Mouse (Mus musculus): Measurements from ENCODE around the gene Ppp1r9a.

Ppp1r9a gene

DNA sequence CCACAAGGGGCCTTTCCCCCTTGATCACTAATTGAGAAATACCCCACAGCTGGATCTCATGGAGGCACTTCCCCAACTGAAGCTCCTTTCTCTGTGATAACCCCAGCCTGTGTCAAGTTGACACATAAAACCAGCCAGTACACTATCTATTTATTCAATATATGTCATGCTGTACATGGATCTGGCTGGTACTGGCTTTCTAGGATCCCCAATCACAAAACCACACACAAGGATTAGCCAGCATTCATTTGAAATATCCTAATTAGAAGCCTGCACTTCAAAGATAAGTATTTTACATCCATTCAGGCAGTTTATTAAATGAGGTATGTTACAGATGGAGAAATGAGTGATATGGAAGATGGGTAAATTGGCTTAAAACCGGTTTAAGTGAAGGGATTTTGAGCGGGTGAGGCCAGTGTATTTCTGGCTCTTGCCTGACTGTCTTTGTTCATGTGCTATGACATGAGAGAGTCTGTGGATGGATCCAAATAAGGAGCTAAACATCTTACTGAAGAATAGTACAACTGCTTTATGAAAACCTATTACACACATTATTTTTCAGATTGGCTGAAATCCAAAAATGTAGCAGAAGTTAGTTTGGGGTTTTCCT, 135.5 kb downstream of the Ppp1r9a start:
- no peak for DNase-seq (ENCODE audit: low read depth, low spot score)

GRCm38 (mm10) chr6:5039316-5039715, 136.6 kb downstream of the Ppp1r9a start:
- no peak for DNase-seq (ENCODE audit: low read depth, low spot score)

DNA sequence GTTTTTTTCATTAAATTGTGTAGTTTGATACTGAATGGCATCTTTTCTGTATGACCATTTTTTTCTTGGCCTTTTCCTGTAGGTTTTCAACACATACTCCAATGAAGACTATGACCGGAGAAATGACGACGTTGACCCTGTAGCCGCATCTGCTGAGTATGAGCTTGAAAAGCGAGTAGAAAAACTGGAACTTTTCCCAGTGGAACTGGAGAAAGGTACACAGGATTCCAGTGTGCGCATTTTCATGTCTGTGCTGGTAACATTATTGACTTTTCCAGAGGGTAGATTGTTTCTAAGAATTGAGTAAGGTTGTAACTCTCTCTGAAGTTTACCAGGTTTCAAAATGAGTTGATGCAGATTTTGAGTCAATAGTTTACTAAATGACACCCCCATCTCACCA, 143.1 kb downstream of the Ppp1r9a start:
- no peak for DNase-seq (ENCODE audit: low read depth, low spot score)

DNA sequence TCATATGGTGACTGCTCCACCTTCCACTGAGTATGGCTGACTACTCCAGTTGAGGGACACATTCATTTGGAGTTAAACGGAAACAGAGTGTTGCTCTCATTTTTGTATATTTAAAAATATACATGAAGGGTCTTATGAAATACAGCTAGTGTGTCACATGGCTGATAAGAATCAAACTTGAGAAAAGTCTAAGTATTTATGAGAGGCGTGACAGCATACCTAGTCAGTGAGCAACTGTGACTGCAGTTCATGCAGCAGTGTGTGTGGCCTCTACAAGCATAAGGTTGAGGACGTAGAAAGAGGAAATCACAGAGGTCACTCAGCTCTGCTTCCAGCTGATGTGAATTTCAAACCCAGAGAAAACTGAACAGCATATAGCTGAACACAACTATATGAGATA, 145.3 kb downstream of the Ppp1r9a start:
- no peak for DNase-seq (ENCODE audit: low read depth, low spot score)

DNA sequence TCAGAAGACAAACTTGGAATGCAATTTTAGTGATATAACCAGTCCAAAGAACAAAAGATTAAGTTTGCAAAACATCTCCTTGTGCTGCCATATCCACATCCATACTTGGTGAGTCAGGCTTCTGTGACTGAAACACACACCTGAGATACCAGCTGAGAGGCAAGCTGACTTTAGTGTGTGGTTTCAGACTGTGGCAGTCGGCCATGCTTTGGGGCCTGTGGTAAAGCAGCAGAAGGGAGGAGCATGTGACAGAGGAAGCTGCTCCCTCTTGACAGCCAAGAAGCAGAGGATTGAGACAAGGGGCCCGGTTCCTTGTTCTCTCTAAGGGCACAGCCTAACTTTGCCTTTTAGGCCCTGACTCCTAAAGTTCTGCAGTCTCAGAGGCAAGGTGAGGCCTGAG, 149.6 kb downstream of the Ppp1r9a start:
- DNase-seq (ENCODE audit: low read depth, low spot score) = no peak

- DNase-seq (ENCODE audit: low read depth, low spot score) = no peak
These were observed 151.9 kb downstream of the Ppp1r9a start for GRCm38 (mm10) chr6:5054446-5055095.

DNA sequence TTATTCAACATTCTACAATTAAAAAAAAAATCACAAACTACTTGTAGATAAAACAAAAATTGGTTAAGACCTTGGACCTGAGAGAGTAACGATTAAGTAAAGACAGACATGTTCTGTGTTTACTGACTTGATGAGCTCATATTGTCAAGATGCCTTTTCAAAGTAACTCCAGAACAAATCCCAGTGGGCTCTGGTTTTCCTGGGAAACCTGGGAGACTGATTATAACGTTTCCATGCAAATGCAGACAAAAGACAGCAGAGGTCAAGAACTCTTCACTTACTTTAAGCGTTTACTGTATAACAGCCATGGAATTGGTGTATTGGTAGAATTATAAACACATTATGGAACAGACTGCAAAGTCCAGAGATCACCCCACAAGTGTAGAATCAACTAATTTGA, 172.0 kb downstream of the Ppp1r9a start:
- no peak for DNase-seq (ENCODE audit: low read depth, low spot score)

DNA sequence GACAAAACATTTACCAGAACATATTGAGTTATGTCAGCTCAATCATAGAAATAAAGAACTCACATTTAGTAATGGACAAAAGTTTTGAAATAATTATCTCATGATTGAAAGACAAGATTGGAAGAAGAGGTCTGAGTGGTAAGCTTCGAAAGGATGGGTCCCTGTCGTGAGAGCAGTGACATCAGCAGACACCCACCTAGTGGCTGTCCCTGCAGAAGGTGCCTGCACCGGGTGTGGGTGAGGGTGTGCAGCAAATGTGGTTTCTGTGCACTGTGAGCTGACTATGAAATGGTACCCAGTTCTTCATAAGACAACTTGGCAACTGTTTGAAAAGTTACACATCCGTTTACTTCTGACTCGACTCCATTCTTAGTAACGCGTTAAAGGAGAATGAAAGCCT, 173.0 kb downstream of the Ppp1r9a start:
- no peak for DNase-seq (ENCODE audit: low read depth, low spot score)

- DNase-seq (ENCODE audit: low read depth, low spot score) = no peak
These were observed 175.3 kb downstream of the Ppp1r9a start for GRCm38 (mm10) chr6:5078009-5078408.

- DNase-seq (ENCODE audit: low read depth, low spot score) = no peak
These were observed 176.4 kb downstream of the Ppp1r9a start for GRCm38 (mm10) chr6:5079108-5079507.

DNA sequence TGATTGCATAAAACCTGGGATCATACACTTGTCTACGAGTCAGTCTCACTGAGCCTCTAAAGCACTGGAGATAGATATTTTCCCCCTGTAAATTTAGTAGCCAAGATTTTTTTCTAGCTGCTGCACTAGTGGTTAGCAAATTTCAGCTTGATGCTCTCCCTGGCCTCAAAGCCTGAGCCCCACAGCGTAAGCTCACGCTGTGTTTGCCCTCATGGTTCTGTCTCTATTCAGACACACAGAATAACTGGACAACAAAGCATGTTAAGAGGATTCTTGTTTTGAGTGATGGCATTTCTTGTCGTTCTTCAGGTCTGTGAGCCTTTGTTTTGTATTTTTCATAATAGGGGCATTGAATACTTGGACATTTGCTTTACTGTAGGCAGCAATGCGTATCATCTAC, 177.4 kb downstream of the Ppp1r9a start:
- DNase-seq (ENCODE audit: low read depth, low spot score) = no peak

DNA sequence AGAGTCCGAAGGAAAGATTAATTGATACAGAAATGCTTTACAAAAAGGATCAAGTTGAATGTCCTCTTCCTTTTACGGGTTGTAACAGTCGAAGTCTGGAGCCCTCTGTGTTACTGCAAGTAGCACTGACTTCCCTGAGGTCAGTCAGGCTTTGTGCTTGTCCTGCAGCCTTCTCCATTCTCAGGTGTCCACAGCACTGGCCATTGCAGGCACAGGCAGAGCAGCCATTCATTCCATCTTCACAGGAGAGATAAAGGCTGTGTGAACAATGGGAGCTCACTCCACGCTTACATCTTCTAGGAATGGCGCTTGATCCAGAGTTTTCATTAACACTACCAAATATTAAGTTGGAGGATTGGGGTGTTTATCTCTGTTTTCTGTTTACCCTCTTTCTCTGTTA, 177.8 kb downstream of the Ppp1r9a start:
- DNase-seq (ENCODE audit: low read depth, low spot score) = no peak

DNA sequence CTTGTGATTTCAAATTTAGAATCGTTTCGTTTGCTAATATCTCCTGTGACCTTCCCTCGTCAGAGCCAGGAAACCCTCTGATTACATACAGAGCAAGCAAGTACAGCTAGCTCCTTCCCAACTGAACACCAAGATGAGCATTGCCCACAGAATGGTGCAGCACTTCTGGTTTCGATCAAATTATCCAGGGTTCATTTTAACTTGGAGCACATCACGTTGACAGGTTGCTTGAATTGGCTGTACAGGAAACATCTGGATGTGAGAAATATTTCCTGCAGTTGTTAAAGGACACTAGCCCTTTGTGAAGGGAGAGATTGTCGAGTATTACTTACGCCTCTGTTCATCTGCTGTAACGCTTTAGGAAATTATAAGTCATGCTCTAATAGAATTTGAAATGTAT, 178.4 kb downstream of the Ppp1r9a start:
- no peak for DNase-seq (ENCODE audit: low read depth, low spot score)

GRCm38 (mm10) chr6:5082144-5082543, 179.4 kb downstream of the Ppp1r9a start:
- no peak for DNase-seq (ENCODE audit: low read depth, low spot score)

- no peak for DNase-seq (ENCODE audit: low read depth, low spot score)
These were observed 180.0 kb downstream of the Ppp1r9a start for GRCm38 (mm10) chr6:5082740-5083139.

- no peak for DNase-seq (ENCODE audit: low read depth, low spot score)
These were observed 181.2 kb downstream of the Ppp1r9a start for GRCm38 (mm10) chr6:5083957-5084356.

DNA sequence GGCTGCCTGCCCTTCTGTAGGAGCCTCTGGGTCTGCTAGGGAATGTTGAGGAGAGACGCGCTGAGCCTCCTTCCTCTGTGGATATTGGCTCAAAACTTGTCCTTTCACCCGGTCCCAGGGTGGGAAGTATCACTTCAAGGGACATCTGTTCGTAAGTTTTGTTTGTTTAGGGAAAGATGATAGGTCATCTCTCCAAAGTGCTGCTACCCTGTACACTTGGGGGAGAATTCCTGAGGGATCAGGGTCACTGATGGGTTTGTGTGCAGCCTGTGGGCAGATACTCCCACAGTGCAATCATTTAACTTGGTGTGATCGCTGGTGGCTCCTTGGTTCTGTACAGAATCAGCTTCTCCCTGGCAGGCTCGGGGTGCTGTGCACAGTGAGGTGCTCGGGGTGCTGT, 189.2 kb downstream of the Ppp1r9a start:
- DNase-seq (ENCODE audit: low read depth, low spot score) = no peak

- no peak for DNase-seq (ENCODE audit: low read depth, low spot score)
These were observed 190.1 kb downstream of the Ppp1r9a start for GRCm38 (mm10) chr6:5092795-5093194.

GRCm38 (mm10) chr6:5093516-5093915, 190.8 kb downstream of the Ppp1r9a start:
- no peak for DNase-seq (ENCODE audit: low read depth, low spot score)

DNA sequence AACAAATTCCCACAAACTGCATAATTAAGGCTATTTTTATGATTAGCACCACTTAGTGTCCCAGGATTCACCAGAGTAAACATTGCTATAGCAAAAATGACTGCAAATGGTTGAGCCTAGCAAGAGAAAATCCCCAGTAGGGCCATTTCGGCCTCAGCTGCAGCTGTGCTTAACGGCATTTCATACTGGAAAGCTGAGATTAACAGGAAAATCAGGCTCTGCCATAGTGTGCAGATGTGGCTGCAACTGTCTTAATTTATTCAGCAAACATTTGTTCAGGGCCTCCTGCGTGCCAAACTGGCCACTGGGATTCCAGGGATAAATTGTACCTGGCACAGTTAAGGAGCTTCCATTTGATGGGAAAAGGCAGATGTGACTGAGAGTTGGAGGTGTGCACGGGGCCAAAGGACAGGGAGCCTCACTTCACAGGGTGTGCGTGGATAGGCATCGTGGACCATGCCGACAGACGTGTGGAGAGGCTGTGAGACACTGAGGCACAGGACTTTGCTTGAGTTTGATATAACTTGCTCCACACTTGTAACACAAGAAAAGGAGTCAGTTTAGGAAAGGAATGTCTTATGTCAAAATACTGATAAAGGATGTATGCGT, 192.8 kb downstream of the Ppp1r9a start:
- DNase-seq (ENCODE audit: low read depth, low spot score) = no peak

- no peak for DNase-seq (ENCODE audit: low read depth, low spot score)
These were observed 194.6 kb downstream of the Ppp1r9a start for GRCm38 (mm10) chr6:5097309-5097708.

DNA sequence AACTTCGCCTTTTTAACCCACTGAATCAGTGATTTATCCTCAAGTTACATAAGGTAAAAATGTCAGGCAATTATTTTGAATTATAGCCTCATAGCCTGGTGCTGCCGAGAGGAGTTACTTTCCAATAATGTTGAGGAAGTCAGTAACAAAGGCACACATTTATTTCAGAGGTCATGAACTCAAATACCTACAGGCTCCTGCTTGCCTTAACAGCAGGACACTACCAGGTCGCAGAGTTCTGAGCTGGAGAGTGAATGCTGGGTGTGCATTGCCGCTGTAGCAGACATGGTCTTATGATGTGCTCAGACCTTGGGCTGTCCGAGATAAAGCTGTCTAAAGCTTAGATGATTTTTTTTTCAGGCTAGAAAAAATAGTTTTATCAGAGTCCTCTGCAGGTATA, 196.6 kb downstream of the Ppp1r9a start:
- no peak for DNase-seq (ENCODE audit: low read depth, low spot score)

DNA sequence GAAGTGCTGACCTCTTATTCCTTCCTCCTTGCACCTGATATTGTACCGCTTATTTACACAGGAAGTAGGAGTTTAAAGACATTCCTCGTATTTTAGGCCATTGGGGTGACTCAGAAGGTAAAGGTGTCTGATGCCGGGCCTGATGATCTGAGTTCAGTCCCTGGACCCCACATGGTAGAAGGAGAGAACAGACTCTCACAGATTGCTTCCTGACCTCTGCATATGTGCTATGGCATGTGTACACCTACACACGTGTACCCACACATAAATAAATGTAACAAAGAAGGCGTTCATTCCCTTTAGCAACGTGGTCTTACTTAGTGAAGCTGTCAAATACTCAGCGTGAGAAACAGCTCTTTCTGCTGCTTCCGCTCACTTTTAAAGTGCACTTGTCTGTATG, 197.1 kb downstream of the Ppp1r9a start:
- DNase-seq (ENCODE audit: low read depth, low spot score) = no peak

Data from A20 (cell line).